Mouse (Mus musculus): ENCODE results near the gene Kcnj14. TPM values are rescaled to one million over a fixed set of nuclear protein-coding genes. Genes with fewer than 3 reads are reported as not detected.

Kcnj14 gene
- polyA plus RNA-seq, 1 experiment from 2014 or later = 16.6 TPM

GRCm38 (mm10) chr7:45862804-45863203 is 38.2 kb upstream of the Kcnj14 start:
- ChIA-PET POLR2A (no interaction called here), CTCF (interaction anchor here (1.5 kb wide), 1 partner anchor 10 kb away, joined by 4 read pairs; the partner anchor contains the start of gene Kdelr1)
- H3K27me3 ChIP-seq = peaks cover 4% of the 10 kb centered on the region
- ATAC-seq (no peak), DNase-seq (ENCODE audit: low read depth, low spot score) (no peak)
- in situ Hi-C loops (cut with MboI; ENCODE audit: low pct_unique_long_range_greater_than_20kb) = loop anchor here (25.0 kb wide), 1 partner anchor 149 kb away; no protein-coding TSS in a partner anchor
- TF ChIP-seq CTCF (IDR thresholded peaks at IDR 0.05) = no peak

GRCm38 (mm10) chr7:45859008-45859407 is 34.4 kb upstream of the Kcnj14 start:
- no peak for TF ChIP-seq CTCF (IDR thresholded peaks at IDR 0.05)
- DNase-seq (ENCODE audit: low read depth, low spot score) (no peak), ATAC-seq (no peak)
- ChIA-PET POLR2A (no interaction called here), CTCF (no interaction called here)
- in situ Hi-C loops (cut with MboI; ENCODE audit: low pct_unique_long_range_greater_than_20kb) = loop anchor here (25.0 kb wide), 1 partner anchor 153 kb away; no protein-coding TSS in a partner anchor
- H3K27me3 ChIP-seq = peaks cover 4% of the 10 kb centered on the region

- ATAC-seq (no peak), DNase-seq (ENCODE audit: low read depth, low spot score) (no peak)
- CTCF ChIA-PET = no interaction called here
- peaks cover 3% of the 10 kb centered on the region for H3K27me3 ChIP-seq
- TF ChIP-seq CTCF (IDR thresholded peaks at IDR 0.05) = no peak
- in situ Hi-C loops (cut with MboI; ENCODE audit: low pct_unique_long_range_greater_than_20kb) = loop anchor here (25.0 kb wide), 1 partner anchor 155 kb away; no protein-coding TSS in a partner anchor
- POLR2A ChIA-PET = no interaction called here
Measured at GRCm38 (mm10) chr7:45856950-45857901, 32.6 kb upstream of the Kcnj14 start.

GRCm38 (mm10) chr7:45853089-45853488 is 28.5 kb upstream of the Kcnj14 start:
- ATAC-seq (no peak), DNase-seq (ENCODE audit: low read depth, low spot score) (no peak)
- in situ Hi-C loops (cut with MboI; ENCODE audit: low pct_unique_long_range_greater_than_20kb) = loop anchor here (25.0 kb wide), 1 partner anchor 159 kb away; no protein-coding TSS in a partner anchor
- H3K27me3 ChIP-seq = no peaks in the 10 kb centered on the region
- POLR2A ChIA-PET = no interaction called here
- TF ChIP-seq CTCF (IDR thresholded peaks at IDR 0.05) = no peak
- CTCF ChIA-PET = no interaction called here

GRCm38 (mm10) chr7:45850661-45851060 is 26.1 kb upstream of the Kcnj14 start:
- DNase-seq (ENCODE audit: low read depth, low spot score) = no peak
- ATAC-seq = no peak
- ChIA-PET POLR2A (no interaction called here), CTCF (no interaction called here)
- in situ Hi-C loops (cut with MboI; ENCODE audit: low pct_unique_long_range_greater_than_20kb) = loop anchor here (25.0 kb wide), 1 partner anchor 162 kb away; no protein-coding TSS in a partner anchor
- no peak for TF ChIP-seq CTCF (IDR thresholded peaks at IDR 0.05)
- no peaks in the 10 kb centered on the region for H3K27me3 ChIP-seq

- in situ Hi-C loops (cut with MboI; ENCODE audit: low pct_unique_long_range_greater_than_20kb) = no loop called here
- ChIA-PET CTCF (interaction anchor here (1.6 kb wide), 1 partner anchor 50 kb away, joined by 4 read pairs; no protein-coding TSS in a partner anchor), POLR2A (no interaction called here)
- ATAC-seq (no peak), DNase-seq (ENCODE audit: low read depth, low spot score) (no peak)
- no peaks in the 10 kb centered on the region for H3K27me3 ChIP-seq
- TF ChIP-seq CTCF (IDR thresholded peaks at IDR 0.05) = no peak
Measured at GRCm38 (mm10) chr7:45848447-45849027, 24.0 kb upstream of the Kcnj14 start.

- ChIA-PET CTCF (no interaction called here), POLR2A (no interaction called here)
- DNase-seq (ENCODE audit: low read depth, low spot score) = no peak
- no peak for ATAC-seq
- H3K27me3 ChIP-seq = no peaks in the 10 kb centered on the region
- in situ Hi-C loops (cut with MboI; ENCODE audit: low pct_unique_long_range_greater_than_20kb) = no loop called here
- no peak for TF ChIP-seq CTCF (IDR thresholded peaks at IDR 0.05)
Measured at GRCm38 (mm10) chr7:45842950-45843744, 18.6 kb upstream of the Kcnj14 start.

- ChIA-PET POLR2A (no interaction called here), CTCF (no interaction called here)
- in situ Hi-C loops (cut with MboI; ENCODE audit: low pct_unique_long_range_greater_than_20kb) = no loop called here
- no peak for DNase-seq (ENCODE audit: low read depth, low spot score)
- no peak for TF ChIP-seq CTCF (IDR thresholded peaks at IDR 0.05)
- no peaks in the 10 kb centered on the region for H3K27me3 ChIP-seq
- no peak for ATAC-seq
Measured at GRCm38 (mm10) chr7:45833924-45834323, 9.3 kb upstream of the Kcnj14 start.

- ChIA-PET CTCF (no interaction called here), POLR2A (no interaction called here)
- no peak for TF ChIP-seq CTCF (IDR thresholded peaks at IDR 0.05)
- no peaks in the 10 kb centered on the region for H3K27me3 ChIP-seq
- in situ Hi-C loops (cut with MboI; ENCODE audit: low pct_unique_long_range_greater_than_20kb) = no loop called here
- ATAC-seq (no peak), DNase-seq (ENCODE audit: low read depth, low spot score) (no peak)
Measured at GRCm38 (mm10) chr7:45833148-45833790, 8.7 kb upstream of the Kcnj14 start.

GRCm38 (mm10) chr7:45832428-45832827 is 7.8 kb upstream of the Kcnj14 start:
- no peaks in the 10 kb centered on the region for H3K27me3 ChIP-seq
- TF ChIP-seq CTCF (IDR thresholded peaks at IDR 0.05) = no peak
- CTCF ChIA-PET = no interaction called here
- POLR2A ChIA-PET = no interaction called here
- ATAC-seq = no peak
- no peak for DNase-seq (ENCODE audit: low read depth, low spot score)
- in situ Hi-C loops (cut with MboI; ENCODE audit: low pct_unique_long_range_greater_than_20kb) = no loop called here
